Mouse (Mus musculus) frontal cortex, postnatal 10 days (tissue): ENCODE results near the gene Prkci.
A peak's percentile ranks its signal among the peaks of the same experiment; 100 is the strongest.

Experiments
- DNase-seq, 2 experiments: peaks; one replicate each; pipeline ENCODE4 v3.0.0; 2022; ENCODE audit warnings: low spot score in 2 of 2, mixed read lengths in 1 of 2

Prkci gene

GRCm38 (mm10) chr3:31083507-31084245, 88.1 kb downstream of the Prkci start:
- DNase-seq = no peak

DNA sequence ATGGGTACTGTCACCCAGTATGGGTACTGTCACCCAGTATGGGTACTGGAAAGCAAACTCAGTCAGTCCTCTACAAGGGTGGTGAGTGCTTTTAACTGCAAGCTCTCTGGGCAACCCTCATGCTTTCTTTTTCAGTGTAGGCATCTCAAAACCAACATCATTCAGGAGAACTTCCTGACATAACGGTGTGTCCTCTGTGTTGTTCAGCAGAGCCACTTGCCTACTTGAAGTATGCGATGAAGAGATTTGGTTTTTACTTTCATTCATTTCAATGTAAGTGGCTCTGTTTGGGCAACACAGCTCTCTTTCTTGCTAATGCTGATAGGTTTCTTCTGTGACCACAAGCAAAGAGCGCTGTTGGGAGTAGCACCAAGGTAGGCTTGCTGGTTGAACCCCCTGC, 89.5 kb downstream of the Prkci start:
- DNase-seq = no peak

GRCm38 (mm10) chr3:31088789-31089775, 93.5 kb downstream of the Prkci start:
- no peak for DNase-seq

GRCm38 (mm10) chr3:31089956-31090355, 94.4 kb downstream of the Prkci start:
- DNase-seq = no peak

GRCm38 (mm10) chr3:31093196-31093595, 97.6 kb downstream of the Prkci start:
- DNase-seq = peak; percentile 54 to 75

GRCm38 (mm10) chr3:31093627-31094351, 98.2 kb downstream of the Prkci start:
- DNase-seq = peak; percentile 65 to 76

- DNase-seq = peak; percentile 91 to 95
These were observed 99.1 kb downstream of the Prkci start, which contains the start of gene Skil for GRCm38 (mm10) chr3:31094531-31095178. TSS of gene Skil (plus strand) at chr3:31095058.

DNA sequence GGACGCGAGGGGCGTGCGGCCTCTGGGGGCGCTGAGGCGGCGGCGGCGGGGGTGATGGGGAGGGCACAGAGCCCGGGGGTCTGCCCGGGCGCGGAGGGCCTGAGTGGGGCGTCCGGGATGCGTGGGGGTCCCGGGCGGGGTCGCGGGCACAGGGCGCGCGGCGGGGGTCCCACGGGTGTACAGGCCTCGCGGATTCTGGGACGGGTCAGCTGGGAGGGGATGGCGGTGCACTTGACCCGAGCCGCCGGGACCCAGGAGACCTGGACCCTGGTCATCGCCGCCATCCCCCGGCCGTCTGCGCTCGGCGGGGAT, 99.6 kb downstream of the Prkci start:
- DNase-seq = peak in 1 of 2 experiments; percentile 62

DNA sequence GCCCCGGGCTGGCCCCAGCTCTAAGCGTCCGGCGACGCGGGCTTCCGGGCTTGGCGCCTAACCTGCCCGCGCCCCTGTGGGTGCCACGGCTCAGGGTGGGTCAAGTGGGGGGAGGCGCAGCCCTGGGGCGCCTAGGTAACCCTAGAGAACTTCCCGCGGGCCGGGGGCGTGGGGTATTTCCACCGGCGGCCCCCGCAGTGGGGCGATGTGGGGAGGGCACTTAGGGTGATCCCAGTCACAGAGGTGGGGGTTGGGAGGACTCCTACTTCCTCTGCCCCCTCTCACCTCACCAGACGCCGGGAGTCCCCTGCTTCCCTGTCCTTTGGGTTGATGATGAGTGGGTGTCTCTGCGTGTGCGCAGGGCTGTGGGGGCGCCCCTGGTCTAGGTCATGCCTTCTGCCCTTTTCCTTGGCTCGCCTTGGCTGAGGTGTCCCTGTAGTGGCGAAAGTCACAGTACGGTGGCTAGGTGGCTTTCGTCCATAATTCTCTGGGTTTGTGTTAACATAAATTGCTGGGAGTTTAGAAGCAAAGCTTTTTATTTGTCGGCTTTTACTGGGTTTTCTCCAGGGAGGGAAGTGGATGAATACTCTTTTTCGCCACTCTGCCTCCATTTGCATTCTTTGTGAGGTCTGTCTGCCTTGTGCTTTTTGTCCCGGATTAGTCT, 100.1 kb downstream of the Prkci start:
- peak; percentile 59 to 63 for DNase-seq

DNA sequence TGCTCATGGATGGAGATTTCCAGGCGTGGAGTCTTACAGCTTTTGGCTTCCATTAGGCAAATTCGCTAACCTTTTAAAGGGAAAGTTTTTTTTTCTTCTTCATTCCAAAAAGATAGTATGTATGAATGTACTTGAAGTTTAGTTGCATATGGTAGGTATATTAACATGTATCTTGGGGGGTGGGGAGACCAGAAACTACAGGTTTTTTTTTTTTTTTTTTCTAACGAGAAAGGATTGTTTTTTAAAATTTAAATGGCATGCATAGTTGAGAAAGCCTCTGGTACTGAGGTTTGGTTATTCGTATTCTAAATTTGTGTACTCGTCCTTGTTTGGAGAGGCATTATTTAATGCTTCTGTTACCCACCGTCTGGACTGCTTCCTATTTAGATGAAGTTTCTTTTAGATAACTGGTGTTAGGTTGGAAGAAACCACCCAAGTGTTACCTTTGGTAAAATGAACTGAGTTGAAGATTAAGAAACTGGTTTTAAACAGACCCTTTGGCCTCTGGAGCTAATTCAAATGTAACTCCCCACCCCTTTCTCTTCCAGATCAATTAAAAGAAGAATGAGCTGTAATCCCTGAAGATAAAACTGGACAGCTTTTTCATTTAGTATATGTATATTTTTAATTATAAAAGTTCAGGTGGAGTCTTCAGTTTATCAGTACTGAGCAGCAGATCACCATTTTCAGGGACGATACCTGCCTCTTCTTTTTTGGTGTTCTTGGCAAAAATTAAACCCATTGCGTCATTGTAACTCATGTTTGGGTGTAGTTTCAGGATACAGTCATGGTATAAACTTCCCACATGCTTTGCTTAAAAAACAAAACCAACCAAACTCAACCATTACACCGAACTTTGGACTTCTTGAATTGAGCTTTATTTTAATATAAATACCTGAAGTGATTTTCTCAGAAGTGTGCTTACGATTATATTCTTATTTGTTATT, 100.9 kb downstream of the Prkci start:
- DNase-seq = no peak

DNA sequence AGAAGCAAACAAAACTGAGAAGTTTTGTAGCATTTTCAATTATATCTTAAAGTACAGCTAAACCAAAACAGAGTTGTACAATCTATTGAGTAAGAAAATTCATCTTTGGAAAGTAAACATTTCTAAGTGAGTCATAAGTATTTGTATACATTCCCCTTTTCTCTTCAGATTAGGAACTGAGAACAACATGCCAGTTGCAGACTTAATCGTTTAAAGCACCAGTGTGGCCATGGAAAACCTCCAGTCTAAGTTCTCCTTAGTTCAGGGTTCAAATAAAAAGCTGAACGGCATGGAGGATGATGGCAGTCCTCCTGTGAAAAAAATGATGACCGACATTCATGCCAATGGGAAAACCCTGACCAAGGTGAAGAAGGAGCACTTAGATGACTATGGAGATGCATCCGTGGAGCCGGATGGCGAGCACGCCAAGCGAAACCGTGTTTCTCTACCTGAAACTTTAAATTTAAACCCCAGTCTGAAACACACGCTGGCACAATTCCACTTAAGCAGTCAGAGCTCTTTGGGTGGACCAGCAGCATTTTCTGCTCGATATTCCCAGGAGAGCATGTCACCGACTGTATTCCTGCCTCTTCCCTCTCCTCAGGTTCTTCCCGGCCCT, 101.7 kb downstream of the Prkci start:
- no peak for DNase-seq

DNA sequence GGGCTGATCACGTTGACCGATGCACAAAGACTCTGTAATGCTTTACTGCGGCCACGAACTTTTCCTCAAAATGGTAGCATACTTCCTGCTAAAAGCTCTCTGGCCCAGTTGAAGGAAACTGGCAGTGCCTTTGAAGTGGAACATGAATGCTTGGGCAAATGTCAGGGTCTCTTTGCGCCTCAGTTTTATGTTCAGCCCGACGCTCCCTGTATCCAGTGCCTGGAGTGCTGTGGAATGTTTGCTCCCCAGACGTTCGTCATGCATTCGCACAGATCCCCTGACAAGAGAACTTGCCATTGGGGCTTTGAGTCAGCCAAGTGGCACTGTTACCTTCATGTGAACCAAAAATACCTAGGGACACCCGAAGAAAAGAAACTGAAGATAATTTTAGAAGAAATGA, 102.4 kb downstream of the Prkci start:
- DNase-seq = no peak

DNA sequence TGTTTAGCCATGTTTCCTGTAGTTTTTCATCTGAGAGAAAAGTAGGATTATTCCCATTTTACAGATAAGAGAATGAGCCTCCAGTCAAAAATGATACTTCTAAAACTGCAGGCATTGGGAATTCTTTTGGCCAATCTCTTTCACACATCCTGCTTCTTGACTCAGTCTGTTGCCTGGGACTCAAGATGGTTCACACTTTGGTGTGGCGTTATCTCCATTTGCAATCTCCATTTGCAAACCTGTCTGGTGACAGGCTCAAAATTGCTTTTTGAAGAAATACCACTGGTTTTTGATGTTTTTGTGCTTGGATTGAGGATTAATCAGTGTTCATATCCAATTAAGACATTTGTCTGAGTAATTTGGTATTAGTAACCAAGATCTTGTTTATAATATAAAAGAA, 103.0 kb downstream of the Prkci start:
- DNase-seq = no peak

DNA sequence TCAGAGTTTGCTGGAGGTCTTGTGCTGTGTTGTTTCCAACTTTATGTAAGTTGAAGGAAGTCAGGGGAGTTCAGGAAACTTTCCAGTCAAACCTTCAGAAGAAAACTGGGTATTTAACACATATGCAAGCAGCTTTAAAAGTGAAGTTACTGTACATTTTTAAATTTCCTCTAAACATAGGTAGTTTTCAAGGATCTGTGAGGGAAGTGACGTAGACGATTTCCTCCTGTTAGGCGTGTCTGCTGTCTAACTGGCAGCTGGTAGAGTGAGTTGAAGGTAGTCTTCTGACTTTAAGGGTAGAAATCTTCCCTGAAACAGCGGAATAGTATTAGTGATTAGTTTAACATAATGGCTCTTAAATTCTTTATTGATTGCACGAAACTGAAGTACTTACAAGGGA, 104.5 kb downstream of the Prkci start:
- no peak for DNase-seq

DNA sequence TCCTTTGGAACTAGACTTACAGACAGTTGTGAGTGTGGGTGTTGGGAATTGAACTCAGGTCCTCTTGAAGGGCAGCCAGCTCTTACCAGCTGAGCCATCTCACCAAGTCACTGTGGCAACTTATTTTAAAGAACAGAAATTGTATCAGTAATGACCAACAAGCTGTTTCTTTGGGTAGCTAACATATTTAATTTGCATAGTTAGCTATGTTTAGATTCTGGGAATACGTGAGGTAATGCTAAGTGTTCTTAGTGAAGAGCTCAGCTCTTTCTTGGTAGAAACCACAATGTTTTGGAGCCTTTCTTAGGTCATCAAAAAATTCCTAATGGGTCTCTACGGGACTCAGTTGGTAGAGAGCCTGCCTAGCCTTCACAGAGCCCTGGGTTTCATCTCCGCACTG, 105.3 kb downstream of the Prkci start:
- no peak for DNase-seq
